Mouse (Mus musculus) heart, embryonic 16.5 days (tissue): ENCODE measurements around the gene Ganc. TPM values are rescaled to one million over a fixed set of nuclear protein-coding genes. Genes with fewer than 3 reads are reported as not detected.

ENCODE experiments used
- ATAC-seq: fragments of 200-750 bp; cut with Nextera tagmentation; replicated peaks from 2 replicates; pipeline ENCODE4 v1.8.0; 2017; ENCODE audit warnings: moderate number of reproducible peaks; ENCODE audit not compliant: insufficient read depth, low FRiP score; ENCODE audit errors: extremely low read depth
- H3K27ac ChIP-seq: fragments of 300-500 bp; sonication (generic); 2 replicates; pipeline ENCODE4 v1.5.1; 2014; ENCODE audit warnings: mild to moderate bottlenecking, low read length, control low read depth, moderate library complexity
- H3K27me3 ChIP-seq: fragments of 300-500 bp; sonication (generic); 2 replicates; pipeline ENCODE4 v1.6.1; 2014; ENCODE audit warnings: low read length, mixed read lengths; ENCODE audit not compliant: control insufficient read depth, insufficient read depth
- H3K36me3 ChIP-seq: fragments of 300-500 bp; sonication (generic); 2 replicates; pipeline ENCODE4 v1.6.1; 2014; ENCODE audit not compliant: control insufficient read depth, insufficient read depth
- H3K4me1 ChIP-seq: fragments of 300-500 bp; sonication (generic); 2 replicates; pipeline ENCODE4 v1.6.1; 2014; ENCODE audit warnings: low read length, mixed read lengths; ENCODE audit not compliant: control insufficient read depth, insufficient read depth
- H3K4me2 ChIP-seq: fragments of 300-500 bp; sonication (generic); 2 replicates; pipeline ENCODE4 v1.6.1; 2014; ENCODE audit warnings: low read depth, mild to moderate bottlenecking, control low read depth, low read length
- H3K4me3 ChIP-seq: fragments of 300-500 bp; sonication (generic); 2 replicates; pipeline ENCODE4 v1.5.1; 2014; ENCODE audit warnings: mild to moderate bottlenecking, control low read depth, low read length
- H3K9ac ChIP-seq: fragments of 300-500 bp; sonication (generic); 2 replicates; pipeline ENCODE4 v1.6.1; 2014; ENCODE audit warnings: low read length, control low read depth
- H3K9me3 ChIP-seq: fragments of 300-500 bp; sonication (generic); replicated peaks from 2 replicates; pipeline ENCODE4 v1.6.1; 2016; ENCODE audit warnings: low read length; ENCODE audit not compliant: control insufficient read depth
- WGBS: fragments of 180-500 bp; shearing (Covaris S2); extraction: QIAGEN DNeasy Blood & Tissue Kit; methylation state at CpG from one replicate; pipeline ENCODE4 v1.1.7; 2014; 5-methylcytosine and 5-hydroxymethylcytosine counted together
- polyA plus RNA-seq: library from polyadenylated mRNA; unstranded; fragments of >200 nt; fragmentation: Nextera tagmentation; extraction: Ambion mirVana; gene quantifications from 2 replicates; pipeline ENCODE4 v1.2.1, GENCODE M21; 2015

Ganc gene
- polyA plus RNA-seq, result 11.2 and 11.5 TPM in 2 replicates

DNA sequence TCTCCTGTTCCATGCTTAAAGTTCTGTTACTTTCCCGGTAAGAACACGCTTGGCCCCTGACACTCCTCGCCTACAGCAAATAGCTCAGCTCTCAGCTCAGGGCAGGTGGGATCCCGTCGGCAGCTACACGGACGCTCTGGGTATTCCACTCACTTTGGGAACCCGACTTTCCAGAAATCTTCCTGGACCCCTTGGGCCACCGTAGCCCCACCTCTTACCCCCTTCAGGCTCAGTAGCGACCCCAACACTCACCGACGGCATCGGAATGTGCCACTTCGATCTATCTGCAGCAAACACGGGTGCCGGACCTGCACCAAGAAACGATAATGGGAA lies at the start of gene Ganc:
Gene Ganc, plus strand, starts transcription at position 244 of the 333 bp plus-strand sequence.
- Histone ChIP-seq H3K9me3 (no peaks in the 10 kb centered on the region), H3K9ac (peak within 1 kb of the TSS; percentile 87), H3K4me2 (peak within 1 kb of the TSS; percentile 81), H3K36me3 (no peaks in the 10 kb centered on the region; the same call in 1 of the 2 replicates), H3K27me3 (no peaks in the 10 kb centered on the region), H3K27ac (peak within 1 kb of the TSS; percentile 100), H3K4me3 (peak within 1 kb of the TSS; percentile 75), H3K4me1 (peaks cover 15% of the 10 kb centered on the region)
- peak; percentile 59 for ATAC-seq
- WGBS, result under 1% methylated on average over 17 of the region's 17 CpGs

DNA sequence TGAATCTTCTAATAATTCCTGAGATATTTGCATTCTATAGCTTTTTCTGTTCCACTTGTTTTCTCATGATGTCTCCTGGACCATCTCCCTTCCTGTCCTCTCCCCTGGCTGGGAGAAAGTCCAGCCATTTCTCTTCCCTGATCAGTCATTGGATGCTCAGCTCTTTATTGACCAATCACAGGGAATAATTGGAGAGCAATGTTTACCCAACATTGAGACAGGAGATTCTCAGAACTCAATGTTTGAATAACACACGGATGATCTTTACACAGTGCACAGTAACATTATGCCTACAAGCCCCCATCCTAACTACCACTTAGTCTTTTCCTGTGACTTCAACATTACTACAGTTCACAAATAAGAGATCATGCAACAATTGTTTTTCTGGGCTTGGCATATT lies 43.3 kb upstream of the Ganc start:
- 71% methylated on average over 1 of the region's 1 CpGs for WGBS
- Histone ChIP-seq H3K36me3 (peaks cover 43% of the 10 kb centered on the region), H3K27me3 (no peaks in the 10 kb centered on the region), H3K27ac (no peak overlapping the region), H3K4me3 (no peak overlapping the region), H3K9me3 (no peaks in the 10 kb centered on the region), H3K4me1 (no peaks in the 10 kb centered on the region), H3K4me2 (no peak overlapping the region), H3K9ac (no peak overlapping the region)
- ATAC-seq, result no peak

DNA sequence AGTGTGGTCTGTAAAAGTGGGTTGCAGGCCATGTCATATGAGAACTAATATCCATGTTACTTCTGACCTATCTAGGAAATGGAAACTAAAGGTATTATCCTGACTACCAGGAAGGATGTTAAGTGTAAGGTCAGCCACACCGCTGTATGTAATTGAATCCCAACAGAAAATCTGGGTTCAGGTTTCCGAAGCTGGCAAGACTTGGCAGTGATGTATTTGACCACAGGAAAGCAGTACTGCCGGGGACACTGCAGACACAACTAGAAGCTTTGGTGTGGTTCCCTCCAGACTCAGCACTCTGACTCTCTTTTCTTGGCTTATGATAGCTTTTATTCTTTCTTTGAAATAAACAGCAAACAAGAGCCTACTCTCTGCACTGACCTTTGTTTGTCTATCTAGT lies 37.2 kb upstream of the Ganc start:
- Histone ChIP-seq H3K4me1 (no peaks in the 10 kb centered on the region), H3K9ac (no peak overlapping the region), H3K36me3 (peaks cover 50% of the 10 kb centered on the region), H3K4me2 (no peak overlapping the region), H3K4me3 (no peak overlapping the region), H3K27me3 (no peaks in the 10 kb centered on the region), H3K9me3 (no peaks in the 10 kb centered on the region), H3K27ac (no peak overlapping the region)
- ATAC-seq, result no peak
- WGBS, result 88% methylated on average over 3 of the region's 3 CpGs

DNA sequence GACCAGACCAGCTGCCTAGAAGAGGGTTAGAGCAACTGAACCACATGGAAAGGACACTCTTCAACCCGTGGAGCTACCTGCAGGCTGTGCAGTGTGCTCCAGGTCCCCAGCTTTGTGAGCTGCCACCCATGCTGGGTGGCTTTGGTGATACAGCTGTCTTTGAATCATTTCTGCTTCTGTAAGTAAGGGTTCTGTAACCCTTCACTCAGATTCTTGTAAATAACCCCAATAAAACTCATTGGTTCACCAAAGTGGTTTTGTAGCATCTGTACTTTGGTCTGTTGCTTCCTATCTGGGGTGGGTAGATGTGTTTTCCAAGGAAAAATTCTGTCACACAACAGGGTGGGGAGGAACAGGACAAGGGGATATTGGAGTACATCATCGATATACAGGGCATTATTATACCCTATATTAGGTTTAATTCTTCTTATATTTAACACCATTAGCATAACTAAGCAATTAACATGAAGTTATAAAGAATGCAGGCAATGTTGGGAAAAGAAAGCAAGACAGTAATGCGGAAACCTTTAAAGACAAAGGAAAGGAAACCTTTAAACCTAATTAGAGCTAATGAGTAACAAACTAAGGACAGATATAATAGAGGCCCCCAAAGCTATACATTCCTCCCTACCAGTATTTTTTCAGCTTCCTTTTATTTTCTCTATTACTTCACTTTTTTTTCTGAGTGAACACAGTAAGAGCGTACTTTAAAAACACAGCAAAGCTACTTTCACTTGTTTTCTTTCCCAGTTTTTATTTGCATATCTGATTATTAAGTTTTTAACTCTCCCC lies 36.1 kb upstream of the Ganc start:
- H3K36me3 ChIP-seq, result peaks cover 49% of the 10 kb centered on the region
- H3K4me2 ChIP-seq, result no peak overlapping the region
- no peak overlapping the region for H3K9ac ChIP-seq
- H3K27me3 ChIP-seq, result no peaks in the 10 kb centered on the region
- no peak overlapping the region for H3K4me3 ChIP-seq
- H3K27ac ChIP-seq, result no peak overlapping the region
- no peak for ATAC-seq
- no peaks in the 10 kb centered on the region for H3K9me3 ChIP-seq
- no peaks in the 10 kb centered on the region for H3K4me1 ChIP-seq
- 92% methylated on average over 4 of the region's 4 CpGs for WGBS

DNA sequence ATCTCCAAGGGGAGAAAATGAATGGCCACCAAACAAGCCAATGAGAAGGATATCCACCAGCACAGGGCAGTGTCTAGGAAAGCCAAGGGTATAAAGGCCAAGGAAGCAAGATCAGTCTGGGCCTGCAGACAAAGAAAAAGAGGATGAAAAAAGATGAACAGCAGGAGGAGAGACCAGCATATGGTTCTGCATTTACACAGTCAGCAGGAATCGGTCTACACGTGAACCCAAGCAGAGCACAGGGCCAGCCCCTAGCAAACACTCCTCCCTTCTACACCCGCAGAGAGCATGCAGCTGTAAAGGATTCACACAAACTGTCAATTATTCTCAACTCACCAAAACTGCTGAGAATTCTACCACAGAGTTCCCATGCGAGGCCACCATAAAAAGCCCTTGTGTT lies 29.8 kb upstream of the Ganc start:
- Histone ChIP-seq H3K4me1 (no peaks in the 10 kb centered on the region), H3K27me3 (no peaks in the 10 kb centered on the region), H3K27ac (no peak overlapping the region), H3K9me3 (no peaks in the 10 kb centered on the region), H3K36me3 (peaks cover 40% of the 10 kb centered on the region), H3K9ac (no peak overlapping the region), H3K4me2 (no peak overlapping the region), H3K4me3 (no peak overlapping the region)
- ATAC-seq, result no peak
- 87% methylated on average over 4 of the region's 4 CpGs for WGBS

DNA sequence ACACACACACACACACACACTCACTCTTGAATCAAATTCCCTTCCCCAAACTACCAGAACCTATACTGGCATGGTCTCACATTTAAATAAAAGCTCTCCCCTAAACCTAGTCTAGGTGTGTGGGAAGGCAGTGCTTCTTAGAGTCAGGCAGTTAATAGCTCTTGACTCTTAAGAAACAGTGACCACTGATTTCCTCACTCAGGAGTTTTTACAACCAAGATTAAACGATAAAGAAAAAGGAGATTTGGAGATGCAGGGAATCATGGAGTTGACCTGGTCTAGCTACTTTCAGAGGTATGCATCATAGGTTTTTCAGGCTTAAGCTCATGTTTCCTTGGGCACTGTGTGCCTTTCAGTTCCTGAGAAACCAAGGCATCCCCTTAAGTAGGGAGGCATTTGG lies 17.4 kb upstream of the Ganc start:
- Histone ChIP-seq H3K27me3 (no peaks in the 10 kb centered on the region), H3K36me3 (peaks cover 31% of the 10 kb centered on the region), H3K9me3 (no peaks in the 10 kb centered on the region), H3K4me2 (no peak overlapping the region), H3K4me1 (no peaks in the 10 kb centered on the region), H3K4me3 (no peak overlapping the region), H3K27ac (no peak overlapping the region), H3K9ac (no peak overlapping the region)
- 83% methylated on average over 1 of the region's 1 CpGs for WGBS
- ATAC-seq, result no peak

DNA sequence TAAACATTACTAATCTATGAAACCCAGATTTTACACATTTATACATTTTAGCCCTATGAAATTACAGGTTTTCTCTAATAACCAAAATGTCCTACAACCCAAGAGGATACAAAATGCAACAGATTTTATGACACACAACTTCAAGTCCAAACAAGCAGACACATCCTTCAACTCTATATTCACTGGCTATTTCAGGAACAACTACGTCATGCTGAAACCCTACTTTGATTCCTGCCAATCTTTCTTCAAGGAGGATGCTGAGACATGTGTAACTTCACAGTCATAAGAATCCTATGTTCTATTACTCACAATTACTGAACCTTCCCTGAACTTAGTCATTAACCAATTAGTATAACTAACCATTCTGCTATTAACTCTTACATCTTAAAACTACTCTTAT lies 16.4 kb upstream of the Ganc start:
- 79% methylated on average over 1 of the region's 1 CpGs for WGBS
- H3K27ac ChIP-seq, result no peak overlapping the region
- no peak overlapping the region for H3K4me3 ChIP-seq
- no peaks in the 10 kb centered on the region for H3K27me3 ChIP-seq
- H3K9ac ChIP-seq, result no peak overlapping the region
- H3K4me1 ChIP-seq, result no peaks in the 10 kb centered on the region
- H3K9me3 ChIP-seq, result no peaks in the 10 kb centered on the region
- ATAC-seq, result no peak
- H3K4me2 ChIP-seq, result no peak overlapping the region
- peaks cover 28% of the 10 kb centered on the region for H3K36me3 ChIP-seq

DNA sequence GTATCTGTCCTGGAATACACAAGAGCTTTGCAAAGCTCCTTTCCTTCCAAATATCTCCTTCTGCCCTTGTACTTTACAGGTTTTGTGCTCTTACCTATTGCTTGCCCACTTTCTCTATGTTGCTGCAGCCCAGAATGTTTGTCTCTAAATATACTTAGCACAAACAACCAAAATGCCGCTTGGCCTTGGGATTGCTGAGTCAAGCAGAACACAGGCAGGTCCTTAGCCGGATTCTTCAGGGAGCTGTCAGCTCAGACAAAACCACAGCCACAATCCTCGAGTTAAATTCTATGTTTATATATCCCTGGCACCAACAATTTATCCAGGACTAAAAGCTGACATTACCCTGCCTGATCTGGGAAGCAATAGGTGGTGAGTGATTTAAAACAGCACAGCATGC lies 14.3 kb upstream of the Ganc start:
- H3K4me3 ChIP-seq, result no peak overlapping the region
- peaks cover 25% of the 10 kb centered on the region for H3K36me3 ChIP-seq
- no peak overlapping the region for H3K9ac ChIP-seq
- no peaks in the 10 kb centered on the region for H3K9me3 ChIP-seq
- H3K27ac ChIP-seq, result no peak overlapping the region
- 58% methylated on average over 3 of the region's 3 CpGs for WGBS
- H3K4me1 ChIP-seq, result no peaks in the 10 kb centered on the region
- H3K27me3 ChIP-seq, result no peaks in the 10 kb centered on the region
- no peak overlapping the region for H3K4me2 ChIP-seq
- ATAC-seq, result no peak

DNA sequence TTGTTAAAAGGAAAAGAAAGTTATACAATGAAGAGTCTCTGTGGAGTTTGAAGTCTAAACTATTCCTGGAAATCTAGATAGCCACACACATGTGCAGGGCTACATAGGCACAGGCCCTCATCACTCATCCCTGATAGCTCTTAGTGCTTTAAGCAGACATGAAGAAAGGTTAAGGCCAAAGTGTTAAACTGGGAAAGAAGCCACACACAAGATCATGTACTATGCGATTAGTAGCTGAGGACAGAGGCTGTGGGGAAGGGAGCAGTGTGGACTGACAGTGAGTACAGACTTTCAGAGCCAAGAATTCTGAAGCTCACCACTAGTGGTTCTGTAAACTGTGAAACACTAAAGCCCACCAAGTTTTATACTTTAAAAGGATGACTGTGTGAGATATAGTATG lies 12.8 kb upstream of the Ganc start:
- H3K27ac ChIP-seq, result no peak overlapping the region
- H3K4me3 ChIP-seq, result no peak overlapping the region
- 65% methylated on average over 1 of the region's 1 CpGs for WGBS
- H3K27me3 ChIP-seq, result no peaks in the 10 kb centered on the region
- ATAC-seq, result no peak
- peaks cover 29% of the 10 kb centered on the region for H3K36me3 ChIP-seq
- no peak overlapping the region for H3K4me2 ChIP-seq
- no peak overlapping the region for H3K9ac ChIP-seq
- H3K9me3 ChIP-seq, result no peaks in the 10 kb centered on the region
- H3K4me1 ChIP-seq, result no peaks in the 10 kb centered on the region
